Mouse (Mus musculus) hindbrain, postnatal 0 days (tissue): ENCODE measurements at regions not wholly inside any gene's neighbourhood (a gene's known extent, or its start where the extent isn't known, plus 50 kb on each side); places are given as distances from the start of the nearest gene placed in this dataset.

Experiments
- ATAC-seq: fragments of 200-750 bp; cut with Nextera tagmentation; 2 replicates; pipeline ENCODE4 v1.8.0; 2017; ENCODE audit warnings: mild to moderate bottlenecking, moderate TSS enrichment, moderate library complexity
- DNase-seq: peaks from one replicate; pipeline ENCODE4 v3.0.0-alpha.2; 2015; ENCODE audit warnings: low spot score
- H3K27ac ChIP-seq: fragments of 300-500 bp; sonication (generic); 2 replicates; pipeline ENCODE4 v1.5.1; 2014; ENCODE audit warnings: mild to moderate bottlenecking
- H3K27me3 ChIP-seq: fragments of 300-500 bp; sonication (generic); 2 replicates; pipeline ENCODE4 v1.6.1; 2014; ENCODE audit warnings: low read length, mixed read lengths; ENCODE audit not compliant: insufficient read depth
- H3K36me3 ChIP-seq: fragments of 300-500 bp; sonication (generic); 2 replicates; pipeline ENCODE4 v1.6.1; 2014; ENCODE audit warnings: low read length, mixed read lengths; ENCODE audit not compliant: insufficient read depth
- H3K4me1 ChIP-seq: fragments of 300-500 bp; sonication (generic); 2 replicates; pipeline ENCODE4 v1.6.1; 2014; ENCODE audit warnings: antibody characterized with exemption, low read length, mixed read lengths; ENCODE audit not compliant: insufficient read depth
- H3K4me2 ChIP-seq: fragments of 300-500 bp; sonication (generic); 2 replicates; pipeline ENCODE4 v1.6.1; 2014; ENCODE audit warnings: low read depth, mild to moderate bottlenecking, low read length, moderate library complexity, mixed read lengths
- H3K4me3 ChIP-seq: fragments of 300-500 bp; sonication (generic); 2 replicates; pipeline ENCODE4 v1.5.1; 2014; ENCODE audit warnings: low read length
- H3K9ac ChIP-seq: fragments of 300-500 bp; sonication (generic); replicated peaks from 2 replicates; pipeline ENCODE4 v1.6.1; 2014; ENCODE audit warnings: mild to moderate bottlenecking, low read length, moderate library complexity, mixed read lengths
- H3K9me3 ChIP-seq: fragments of 300-500 bp; sonication (generic); 2 replicates; pipeline ENCODE4 v1.6.1; 2016; ENCODE audit warnings: low read length, mixed read lengths
- CTCF ChIP-seq: IDR thresholded peaks from 2 replicates; pipeline ENCODE4 v1.5.1; 2016; ENCODE audit warnings: antibody characterized with exemption, control low read depth, low read depth
- WGBS: fragments of 180-500 bp; shearing (Covaris S2); extraction: QIAGEN DNeasy Blood & Tissue Kit; methylation state at CpG from one replicate; pipeline ENCODE4 v1.1.7; 2014; 5-methylcytosine and 5-hydroxymethylcytosine counted together

DNA sequence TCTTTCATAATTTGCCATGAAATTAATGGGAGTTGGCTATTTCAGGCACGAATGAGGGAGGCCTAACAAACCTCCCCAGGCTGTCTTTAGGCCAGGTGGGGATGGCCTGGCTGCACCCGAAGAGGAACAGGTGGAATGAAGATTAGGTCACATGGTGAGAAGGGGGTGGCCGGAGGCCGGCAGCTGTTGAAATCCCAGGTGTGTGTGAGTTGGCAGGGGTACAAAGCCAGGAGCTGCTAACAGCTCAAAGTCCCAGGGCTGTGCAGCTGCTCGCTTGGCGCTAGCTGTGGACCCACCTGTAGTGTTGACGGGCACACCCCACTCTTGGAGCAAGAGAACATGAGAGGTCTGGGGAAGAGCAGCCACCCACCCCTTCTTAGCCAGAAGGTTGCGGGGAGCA is 80.9 kb upstream of the Sox4 start:
- ATAC-seq (peak; percentile 68), DNase-seq (peak; percentile 24)
- Histone ChIP-seq H3K27me3 (no peaks in the 10 kb centered on the region), H3K4me2 (no peak overlapping the region), H3K9me3 (no peaks in the 10 kb centered on the region), H3K4me1 (no peaks in the 10 kb centered on the region), H3K27ac (no peak overlapping the region), H3K36me3 (no peaks in the 10 kb centered on the region), H3K4me3 (no peak overlapping the region), H3K9ac (no peak overlapping the region)
- WGBS, result 45% methylated on average over 8 of the region's 8 CpGs
- no peak for TF ChIP-seq CTCF

DNA sequence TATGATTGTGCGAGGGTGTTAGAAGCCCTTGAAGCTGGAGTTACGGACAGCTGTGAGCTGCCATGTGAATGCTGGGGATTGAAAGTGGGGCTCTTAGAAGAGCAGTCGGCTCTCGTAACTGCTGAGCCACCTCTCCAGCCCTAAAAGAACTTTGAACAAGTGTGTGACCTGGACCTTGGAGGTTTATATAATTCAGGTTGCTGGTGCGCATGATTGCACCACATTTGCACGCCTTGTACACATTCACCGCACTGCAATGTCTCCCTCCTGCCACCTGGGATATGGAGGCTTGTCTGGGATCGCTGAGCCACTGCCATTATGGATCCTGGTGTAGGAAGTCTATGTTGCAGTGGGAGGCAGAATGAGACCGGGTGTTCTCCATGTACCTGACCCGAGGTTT is 73.6 kb upstream of the Sox4 start:
- Histone ChIP-seq H3K4me1 (no peaks in the 10 kb centered on the region), H3K27ac (no peak overlapping the region), H3K9ac (no peak overlapping the region), H3K36me3 (no peaks in the 10 kb centered on the region), H3K4me2 (no peak overlapping the region), H3K4me3 (no peak overlapping the region), H3K27me3 (no peaks in the 10 kb centered on the region), H3K9me3 (no peaks in the 10 kb centered on the region)
- TF ChIP-seq CTCF, result no peak
- ATAC-seq, result no peak
- 90% methylated on average over 10 of the region's 10 CpGs for WGBS
- DNase-seq, result no peak

DNA sequence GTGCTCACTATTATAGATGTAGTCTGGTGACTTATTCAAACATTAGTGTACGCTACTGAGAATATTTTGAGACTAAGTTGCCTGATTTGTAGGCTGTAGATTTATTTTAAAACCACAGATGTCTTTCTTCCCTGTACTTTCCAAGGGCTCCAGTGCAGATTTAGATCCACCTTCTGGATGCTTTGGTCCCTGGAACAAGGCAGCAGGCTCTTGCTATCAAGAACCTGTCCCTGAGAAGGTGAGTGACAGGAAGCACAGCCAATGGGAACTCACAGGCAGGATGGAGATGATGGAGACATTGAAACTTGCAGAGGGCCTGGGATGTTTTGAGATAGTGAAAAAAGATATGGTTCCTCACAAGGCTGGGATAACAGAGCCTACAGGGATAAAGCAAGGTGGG is 70.0 kb upstream of the Sox4 start:
- no peak overlapping the region for H3K9ac ChIP-seq
- no peak overlapping the region for H3K4me2 ChIP-seq
- H3K9me3 ChIP-seq, result no peaks in the 10 kb centered on the region
- H3K4me3 ChIP-seq, result no peak overlapping the region
- no peak for TF ChIP-seq CTCF
- DNase-seq, result no peak
- H3K4me1 ChIP-seq, result no peaks in the 10 kb centered on the region
- 98% methylated on average over 1 of the region's 1 CpGs for WGBS
- no peak overlapping the region for H3K27ac ChIP-seq
- H3K36me3 ChIP-seq, result no peaks in the 10 kb centered on the region
- H3K27me3 ChIP-seq, result no peaks in the 10 kb centered on the region
- ATAC-seq, result no peak

DNA sequence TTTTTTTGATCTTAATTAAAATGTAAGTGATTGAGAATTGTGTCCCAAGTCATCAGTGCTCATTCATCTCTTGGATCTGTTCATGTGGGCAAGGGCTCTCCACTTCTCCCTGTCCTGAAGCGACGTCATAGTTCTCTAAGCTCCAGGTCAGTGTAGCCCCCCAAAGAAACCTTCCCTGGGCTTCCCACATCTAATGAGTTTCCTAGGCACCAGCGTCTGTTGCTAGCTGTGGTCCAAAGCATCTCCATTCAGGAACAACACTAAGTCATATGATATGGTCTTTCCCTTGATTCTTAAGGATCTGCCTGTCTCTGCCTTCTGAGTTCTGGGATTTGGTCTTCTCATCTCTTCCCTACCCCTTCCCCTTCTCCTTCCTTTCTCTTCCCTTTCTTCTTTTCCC is 66.3 kb upstream of the Sox4 start:
- Histone ChIP-seq H3K4me3 (no peak overlapping the region), H3K9ac (no peak overlapping the region), H3K4me2 (no peak overlapping the region), H3K4me1 (no peaks in the 10 kb centered on the region; the same call in 1 of the 2 replicates), H3K27me3 (no peaks in the 10 kb centered on the region), H3K36me3 (no peaks in the 10 kb centered on the region), H3K9me3 (no peaks in the 10 kb centered on the region), H3K27ac (no peak overlapping the region)
- DNase-seq (no peak), ATAC-seq (no peak)
- WGBS, result 94% methylated on average over 3 of the region's 3 CpGs
- TF ChIP-seq CTCF, result no peak

DNA sequence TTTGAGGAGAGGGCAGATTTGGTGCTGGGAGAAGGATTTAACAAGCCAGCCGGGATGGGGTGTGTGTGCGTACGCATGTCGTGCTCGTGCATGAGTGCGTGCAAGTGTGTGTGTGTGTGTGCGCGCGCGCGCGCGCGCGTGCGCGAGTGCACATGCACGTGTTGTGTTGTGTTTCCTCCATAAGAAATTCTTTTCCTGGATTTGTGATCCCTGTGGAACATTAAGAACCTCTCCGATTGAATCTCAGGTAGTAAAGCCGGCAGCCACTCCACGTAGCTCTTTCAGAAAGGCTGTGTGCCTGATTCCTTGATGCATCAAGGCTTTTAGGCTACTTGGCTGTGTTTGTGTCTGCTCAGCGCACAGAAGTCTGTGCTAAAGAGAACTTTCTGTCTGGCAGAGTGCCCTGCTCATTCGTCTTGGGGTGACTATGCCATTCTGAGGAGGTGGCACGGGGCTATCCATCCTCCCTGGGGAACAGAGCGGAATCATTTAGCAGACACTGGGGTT is 62.7 kb upstream of the Sox4 start:
- ATAC-seq (peak; percentile 61), DNase-seq (peak; percentile 85)
- TF ChIP-seq CTCF, result no peak

DNA sequence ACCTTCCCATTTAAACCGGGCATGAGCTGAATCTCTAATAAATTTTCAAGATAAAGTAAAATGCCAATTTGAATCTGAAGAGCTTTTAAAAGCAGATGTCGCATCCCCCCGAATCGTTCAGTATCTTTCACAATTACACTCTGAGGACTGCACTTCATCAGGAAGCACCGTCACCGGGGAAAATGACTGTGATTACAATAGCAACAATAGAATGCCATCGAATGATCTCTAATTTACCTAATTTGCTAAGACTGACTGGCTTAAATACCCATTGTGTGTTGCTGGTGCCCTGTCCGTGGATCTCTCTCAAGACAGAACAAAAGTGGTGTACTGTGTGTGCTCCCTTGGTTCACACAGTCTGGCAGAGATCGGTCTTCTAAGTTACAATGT is 62.1 kb upstream of the Sox4 start:
- ATAC-seq, result peak; percentile 43
- H3K4me1 ChIP-seq, result no peaks in the 10 kb centered on the region; the same call in 1 of the 2 replicates
- H3K27ac ChIP-seq, result peak overlapping the region; percentile 69
- peak; percentile 56 for DNase-seq
- no peaks in the 10 kb centered on the region for H3K27me3 ChIP-seq
- H3K9me3 ChIP-seq, result no peaks in the 10 kb centered on the region
- peak overlapping the region; percentile 68 for H3K4me2 ChIP-seq
- WGBS, result 10% methylated on average over 9 of the region's 9 CpGs
- H3K9ac ChIP-seq, result peak overlapping the region; percentile 51
- H3K4me3 ChIP-seq, result peak overlapping the region; percentile 39
- no peaks in the 10 kb centered on the region for H3K36me3 ChIP-seq
- no peak for TF ChIP-seq CTCF

More for the DNA sequence above, 62.7 kb upstream of the Sox4 start:
- Histone ChIP-seq H3K4me3 (peak overlapping the region; percentile 39), H3K4me1 (no peaks in the 10 kb centered on the region; the same call in 1 of the 2 replicates), H3K27me3 (no peaks in the 10 kb centered on the region), H3K36me3 (no peaks in the 10 kb centered on the region), H3K27ac (peak overlapping the region; percentile 69; the same call in 1 of the 2 replicates), H3K4me2 (peak overlapping the region; percentile 68), H3K9ac (peak overlapping the region; percentile 51), H3K9me3 (no peaks in the 10 kb centered on the region)
- WGBS, result 50% methylated on average over 25 of the region's 25 CpGs

DNA sequence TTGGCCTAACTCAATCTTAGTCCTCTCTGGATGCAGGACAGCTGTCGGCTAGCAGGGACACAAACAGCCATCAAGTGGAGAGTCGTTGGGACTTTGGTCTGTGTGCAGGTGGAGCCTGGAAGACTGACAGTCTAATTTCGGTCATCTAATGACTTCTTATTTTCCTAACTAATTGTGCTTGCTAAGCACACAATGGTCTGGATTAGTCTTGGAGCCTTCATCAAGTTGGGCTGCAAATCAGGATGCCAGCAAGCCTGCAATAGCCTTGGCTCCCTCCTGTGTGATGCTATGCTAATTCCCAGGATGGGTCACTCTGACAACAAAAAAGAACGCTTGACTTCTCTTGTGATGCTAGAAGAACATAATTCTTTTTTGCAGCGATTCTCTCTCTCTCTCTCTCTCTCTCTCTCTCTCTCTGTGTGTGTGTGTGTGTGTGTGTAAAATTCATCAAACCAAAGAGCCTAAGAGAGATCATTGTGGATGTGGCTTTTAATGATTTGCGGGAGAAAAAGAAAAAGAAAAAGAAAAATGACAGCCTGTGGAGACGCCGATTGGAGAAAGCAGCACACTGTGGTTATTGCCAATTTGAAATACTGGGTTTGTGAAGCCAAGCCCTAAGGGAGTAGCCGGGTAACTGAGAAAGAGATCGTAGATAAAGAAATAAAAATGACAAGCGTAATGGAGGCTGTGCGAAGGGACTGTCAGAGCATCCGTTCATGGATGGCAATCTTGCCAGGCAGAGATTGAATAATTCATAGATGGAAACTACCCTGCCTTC is 61.5 kb upstream of the Sox4 start:
- Histone ChIP-seq H3K9me3 (no peaks in the 10 kb centered on the region), H3K4me2 (peak overlapping the region; percentile 68), H3K4me1 (no peaks in the 10 kb centered on the region; the same call in 1 of the 2 replicates), H3K4me3 (peak overlapping the region; percentile 39), H3K9ac (peak overlapping the region; percentile 51), H3K27ac (peak overlapping the region; percentile 69), H3K27me3 (no peaks in the 10 kb centered on the region), H3K36me3 (no peaks in the 10 kb centered on the region)
- DNase-seq (peak; percentile 79), ATAC-seq (peak; percentile 74)
- WGBS, result 6% methylated on average over 13 of the region's 13 CpGs
- TF ChIP-seq CTCF, result no peak
